Mouse (Mus musculus) erythroblast, embryonic 14.5 days (primary cell): ENCODE data around the gene Arhgef6. TPM values are rescaled to one million over a fixed set of nuclear protein-coding genes. Genes with fewer than 3 reads are reported as not detected.

ENCODE experiments used
- H3K27me3 ChIP-seq: 2 replicates; pipeline ENCODE4 v1.6.1; 2012; ENCODE audit warnings: inconsistent platforms; ENCODE audit not compliant: control insufficient read depth
- H3K36me3 ChIP-seq: 2 replicates; pipeline ENCODE4 v1.6.1; 2012; ENCODE audit warnings: mild to moderate bottlenecking, inconsistent platforms; ENCODE audit not compliant: control insufficient read depth
- H3K4me1 ChIP-seq: 2 replicates; pipeline ENCODE4 v1.6.1; 2012; ENCODE audit warnings: inconsistent platforms; ENCODE audit not compliant: control insufficient read depth
- H3K4me3 ChIP-seq: replicated peaks from 2 replicates; pipeline ENCODE3; 2012; ENCODE audit warnings: moderate library complexity, mild to moderate bottlenecking, inconsistent platforms
- H3K9me3 ChIP-seq: 2 replicates; pipeline ENCODE4 v1.6.1; 2012; ENCODE audit warnings: low read length, inconsistent platforms, mixed read lengths; ENCODE audit not compliant: control insufficient read depth
- GATA1 ChIP-seq: IDR thresholded peaks from 2 replicates; pipeline ENCODE4 v1.6.1; 2012; ENCODE audit warnings: low read length, inconsistent platforms, mixed read lengths
- TAL1 ChIP-seq: IDR thresholded peaks from 3 replicates; pipeline ENCODE4 v1.6.1; 2012; ENCODE audit warnings: low read length, inconsistent platforms, mixed read lengths
- polyA plus RNA-seq: library from polyadenylated mRNA; stranded (reverse); fragments of >175 nt; gene quantifications from 2 replicates; pipeline ENCODE4 v1.2.3, GENCODE M21; 2012

Arhgef6 gene
- polyA plus RNA-seq, 1 experiment, result 0.03 TPM

DNA sequence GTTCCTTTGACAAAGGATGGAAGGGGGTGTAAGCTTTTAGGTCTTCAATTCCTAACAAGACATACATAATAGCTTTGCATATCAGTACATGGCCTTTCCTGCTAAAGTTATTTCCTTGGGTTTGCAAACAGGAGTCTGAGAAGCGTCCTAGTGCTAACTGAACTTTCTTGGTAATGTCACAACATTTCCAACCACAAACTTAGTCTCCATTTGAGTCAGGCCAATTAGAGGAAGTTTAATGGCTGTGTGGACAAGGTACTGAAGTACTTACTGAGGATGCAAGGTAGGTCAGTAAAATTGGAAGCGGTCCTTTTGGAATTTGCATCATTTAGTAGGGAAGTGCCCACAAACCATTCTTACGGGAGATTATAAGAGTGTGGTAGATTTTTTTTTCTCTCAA is 155.2 kb downstream of the Arhgef6 start:
- Histone ChIP-seq H3K4me3 (no peak overlapping the region), H3K9me3 (no peaks in the 10 kb centered on the region), H3K27me3 (no peaks in the 10 kb centered on the region), H3K4me1 (no peaks in the 10 kb centered on the region), H3K36me3 (no peaks in the 10 kb centered on the region)
- TF ChIP-seq GATA1 (no peak), TAL1 (no peak)

DNA sequence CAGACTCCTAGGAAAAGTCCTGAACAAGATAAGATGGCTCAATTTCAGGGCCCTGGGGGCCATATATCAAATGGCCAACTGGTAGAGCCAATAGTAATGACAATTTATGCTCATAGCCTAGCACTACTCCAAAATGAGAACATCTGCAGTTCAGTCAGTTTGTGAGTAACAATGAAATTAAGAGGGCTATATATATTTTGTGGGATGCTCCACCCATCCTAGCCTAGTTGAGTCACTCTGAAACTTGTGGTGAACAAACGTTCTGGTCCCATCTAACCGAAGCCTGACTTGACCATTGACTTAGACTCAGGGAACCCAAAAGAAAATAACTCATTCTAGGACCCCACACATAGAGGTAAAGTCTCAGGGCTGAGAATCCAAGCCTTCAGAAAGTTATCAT is 156.1 kb downstream of the Arhgef6 start:
- Histone ChIP-seq H3K36me3 (no peaks in the 10 kb centered on the region), H3K4me3 (no peak overlapping the region), H3K27me3 (no peaks in the 10 kb centered on the region), H3K9me3 (no peaks in the 10 kb centered on the region), H3K4me1 (no peaks in the 10 kb centered on the region)
- no peak for TF ChIP-seq GATA1
- TF ChIP-seq TAL1, result no peak

Other genes with a start within 250 kb of the Arhgef6 start
- gene Cd40lg, start 126.6 kb downstream of the Arhgef6 start, polyA plus RNA-seq, result not detected in 2 replicates
- gene Rbmx, start 54.3 kb upstream of the Arhgef6 start, polyA plus RNA-seq, result 0.97 and 1.1 TPM in 2 replicates
- gene Gm364, start 70.4 kb upstream of the Arhgef6 start, polyA plus RNA-seq, result not detected in 2 replicates
- gene Gpr101, start 165.0 kb upstream of the Arhgef6 start, polyA plus RNA-seq, result 0.01 TPM in 1 of 2 replicates, not detected in the other